Mouse (Mus musculus) CH12.LX (cell line): ENCODE results near the gene E4f1. TPM values are rescaled to one million over a fixed set of nuclear protein-coding genes. Genes with fewer than 3 reads are reported as not detected.

Experiments
- DNase-seq: peaks from one replicate; pipeline ENCODE4 v3.0.0-alpha.2; 2013; ENCODE audit errors: extremely low read depth
- H3K27ac ChIP-seq: 2 replicates; pipeline ENCODE4 v1.5.1; 2012; ENCODE audit warnings: low read depth, mild to moderate bottlenecking, control low read depth, moderate library complexity; ENCODE audit not compliant: insufficient read depth
- H3K27me3 ChIP-seq: replicated peaks from 2 replicates; pipeline ENCODE3; 2012; ENCODE audit warnings: inconsistent platforms
- H3K36me3 ChIP-seq, 2 experiments: replicated peaks in 1 of 2; 2 replicates each; pipeline versions ENCODE3 to v1.6.1; 2012; ENCODE audit warnings: inconsistent platforms in 1 of 2, low read length in 1 of 2, mild to moderate bottlenecking in 1 of 2, mixed read lengths in 1 of 2, moderate library complexity in 1 of 2; ENCODE audit not compliant: control insufficient read depth in 1 of 2, insufficient read depth in 1 of 2
- H3K4me1 ChIP-seq, 2 experiments: 2 replicates each; pipeline ENCODE4 v1.6.1; 2012; ENCODE audit warnings: inconsistent platforms in 1 of 2, moderate library complexity in 1 of 2; ENCODE audit not compliant: insufficient read depth in 2 of 2, control insufficient read depth in 1 of 2
- H3K4me2 ChIP-seq: 2 replicates; pipeline ENCODE4 v1.6.1; 2012; ENCODE audit warnings: low read depth, mild to moderate bottlenecking, control low read depth; ENCODE audit not compliant: poor library complexity, insufficient read depth, severe bottlenecking
- H3K4me3 ChIP-seq, 3 experiments: fragments of 150-350 bp in 1 of 3; sonication (generic) in 1 of 3; replicated peaks in 1 of 3; 2 replicates each; pipeline versions ENCODE3 to v1.5.1; 2011 to 2012; ENCODE audit warnings: low read depth in 2 of 3, low read length in 2 of 3, mild to moderate bottlenecking in 2 of 3, moderate library complexity in 2 of 3, control low read depth in 1 of 3, improper control_type of control experiment in 1 of 3, inconsistent platforms in 1 of 3, mixed read lengths in 1 of 3; ENCODE audit not compliant: poor library complexity in 1 of 3
- H3K79me2 ChIP-seq: replicated peaks from 2 replicates; pipeline ENCODE4 v1.6.1; 2012; ENCODE audit warnings: mild to moderate bottlenecking, moderate library complexity; ENCODE audit not compliant: control insufficient read depth, poor library complexity, insufficient read depth, severe bottlenecking; ENCODE audit errors: extremely low read depth
- H3K9ac ChIP-seq: 2 replicates; pipeline ENCODE4 v1.6.1; 2012; ENCODE audit warnings: low read depth, mild to moderate bottlenecking, control low read depth, moderate library complexity; ENCODE audit not compliant: insufficient read depth
- H3K9me3 ChIP-seq: replicated peaks from 2 replicates; pipeline ENCODE3; 2012; ENCODE audit warnings: low read length, inconsistent platforms, mixed read lengths
- CHD1 ChIP-seq: IDR thresholded peaks from 2 replicates; pipeline ENCODE4 v1.6.1; 2012; ENCODE audit warnings: low read depth, low read length, improper control_type of control experiment, inconsistent platforms
- CHD2 ChIP-seq: IDR thresholded peaks from 2 replicates; pipeline ENCODE4 v1.6.1; 2011; ENCODE audit warnings: low read length, improper control_type of control experiment
- CTCF ChIP-seq, 2 experiments: IDR thresholded peaks in 1 of 2; conservative IDR thresholded peaks in 1 of 2; 2 replicates each; pipeline ENCODE4 v1.5.1; 2011 to 2012; ENCODE audit warnings: low read depth in 2 of 2, low read length in 2 of 2, improper control_type of control experiment in 1 of 2, inconsistent platforms in 1 of 2, mild to moderate bottlenecking in 1 of 2, moderate library complexity in 1 of 2
- E2F4 ChIP-seq: IDR thresholded peaks from 2 replicates; pipeline ENCODE4 v1.6.1; 2011; ENCODE audit warnings: low read depth, low read length, improper control_type of control experiment; ENCODE audit not compliant: insufficient replicate concordance
- ELF1 ChIP-seq: IDR thresholded peaks from 2 replicates; pipeline ENCODE4 v1.6.1; 2014; ENCODE audit warnings: low read depth, mild to moderate bottlenecking, inconsistent platforms, low read length, improper control_type of control experiment
- EP300 ChIP-seq: IDR thresholded peaks from 2 replicates; pipeline ENCODE4 v1.6.1; 2011; ENCODE audit warnings: low read length, improper control_type of control experiment
- GABPA ChIP-seq: IDR thresholded peaks from 2 replicates; pipeline ENCODE4 v1.6.1; 2012; ENCODE audit warnings: low read depth, low read length, improper control_type of control experiment, inconsistent platforms; ENCODE audit not compliant: insufficient replicate concordance
- HCFC1 ChIP-seq: IDR thresholded peaks from 2 replicates; pipeline ENCODE4 v1.6.1; 2012; ENCODE audit warnings: low read depth, mild to moderate bottlenecking, inconsistent platforms, low read length, improper control_type of control experiment
- IRF4 ChIP-seq: IDR thresholded peaks from 2 replicates; pipeline ENCODE4 v1.6.1; 2014; ENCODE audit warnings: low read depth, mild to moderate bottlenecking, inconsistent platforms, low read length, improper control_type of control experiment
- JUN ChIP-seq: IDR thresholded peaks from 2 replicates; pipeline ENCODE4 v1.6.1; 2011; ENCODE audit warnings: low read depth, mild to moderate bottlenecking, low read length, improper control_type of control experiment, moderate library complexity; ENCODE audit not compliant: insufficient read depth
- JUND ChIP-seq: conservative IDR thresholded peaks from 2 replicates; pipeline ENCODE4 v1.6.1; 2011; ENCODE audit warnings: low read depth, low read length, improper control_type of control experiment
- KAT2A ChIP-seq: IDR thresholded peaks from 2 replicates; pipeline ENCODE4 v1.6.1; 2012; ENCODE audit warnings: low read length, improper control_type of control experiment, inconsistent platforms; ENCODE audit not compliant: insufficient replicate concordance
- MAFK ChIP-seq: IDR thresholded peaks from 2 replicates; pipeline ENCODE4 v1.6.1; 2011; ENCODE audit warnings: low read length, improper control_type of control experiment; ENCODE audit not compliant: insufficient replicate concordance
- MAX ChIP-seq: IDR thresholded peaks from 2 replicates; pipeline ENCODE4 v1.6.1; 2011; ENCODE audit warnings: low read length, improper control_type of control experiment
- MAZ ChIP-seq: IDR thresholded peaks from 2 replicates; pipeline ENCODE4 v1.6.1; 2012; ENCODE audit warnings: low read depth, mild to moderate bottlenecking, inconsistent platforms, low read length, improper control_type of control experiment, moderate library complexity
- MEF2A ChIP-seq: IDR thresholded peaks from 2 replicates; pipeline ENCODE4 v1.6.1; 2014; ENCODE audit warnings: low read depth, mild to moderate bottlenecking, inconsistent platforms, low read length, improper control_type of control experiment, borderline replicate concordance
- MXI1 ChIP-seq: IDR thresholded peaks from 2 replicates; pipeline ENCODE4 v1.6.1; 2011; ENCODE audit warnings: mild to moderate bottlenecking, low read depth, low read length, improper control_type of control experiment
- PAX5 ChIP-seq: IDR thresholded peaks from 2 replicates; pipeline ENCODE4 v1.6.1; 2012; ENCODE audit warnings: low read length, inconsistent platforms, mixed read lengths
- POLR2A ChIP-seq: IDR thresholded peaks from 2 replicates; pipeline ENCODE4 v1.6.1; 2011; ENCODE audit warnings: low read depth, mild to moderate bottlenecking, improper control_type of control experiment, low read length
- POLR2AphosphoS2 ChIP-seq: IDR thresholded peaks from 2 replicates; pipeline ENCODE4 v1.6.1; 2011; ENCODE audit warnings: low read depth, low read length, improper control_type of control experiment
- RAD21 ChIP-seq: IDR thresholded peaks from 2 replicates; pipeline ENCODE4 v1.6.1; 2011; ENCODE audit warnings: low read depth, mild to moderate bottlenecking, low read length, improper control_type of control experiment, moderate library complexity
- SIN3A ChIP-seq: IDR thresholded peaks from 2 replicates; pipeline ENCODE4 v1.6.1; 2012; ENCODE audit warnings: low read length, improper control_type of control experiment, inconsistent platforms
- SMC3 ChIP-seq: IDR thresholded peaks from 2 replicates; pipeline ENCODE4 v1.6.1; 2011; ENCODE audit warnings: low read depth, low read length, improper control_type of control experiment
- TBP ChIP-seq: conservative IDR thresholded peaks from 2 replicates; pipeline ENCODE4 v1.6.1; 2011; ENCODE audit warnings: low read depth, low read length, improper control_type of control experiment
- TCF12 ChIP-seq: IDR thresholded peaks from 2 replicates; pipeline ENCODE4 v1.6.1; 2014; ENCODE audit warnings: low read depth, mild to moderate bottlenecking, inconsistent platforms, low read length, improper control_type of control experiment
- UBTF ChIP-seq: IDR thresholded peaks from 2 replicates; pipeline ENCODE4 v1.6.1; 2012; ENCODE audit warnings: low read depth, mild to moderate bottlenecking, inconsistent platforms, low read length, improper control_type of control experiment, moderate library complexity
- USF1 ChIP-seq: IDR thresholded peaks from 2 replicates; pipeline ENCODE4 v1.6.1; 2014; ENCODE audit warnings: low read depth, mild to moderate bottlenecking, inconsistent platforms, low read length, improper control_type of control experiment
- USF2 ChIP-seq: conservative IDR thresholded peaks from 2 replicates; pipeline ENCODE4 v1.6.1; 2011; ENCODE audit warnings: low read depth, low read length, improper control_type of control experiment
- ZC3H11A ChIP-seq: IDR thresholded peaks from 2 replicates; pipeline ENCODE4 v1.6.1; 2012; ENCODE audit warnings: low read depth, mild to moderate bottlenecking, inconsistent platforms, low read length, improper control_type of control experiment
- ZMIZ1 ChIP-seq: IDR thresholded peaks from 2 replicates; pipeline ENCODE4 v1.6.1; 2012; ENCODE audit warnings: low read depth, mild to moderate bottlenecking, inconsistent platforms, low read length, improper control_type of control experiment
- dilution Hi-C: fragments of 300-500 bp; cut with MboI; formaldehyde crosslinking; loops from 2 replicates; pipeline ENCODE4 v1.14.3; 2020; ENCODE audit warnings: low sequenced_read_pairs; ENCODE audit not compliant: extremely low pct_unique_long_range_greater_than_20kb, extremely low pct_ligation_motif_present
- in situ Hi-C: fragments of 300-500 bp; cut with MboI; formaldehyde crosslinking; loops from 3 replicates; pipeline ENCODE4 v1.14.3; 2019; ENCODE audit warnings: low sequenced_read_pairs, low pct_ligation_motif_present, low pct_unique_long_range_greater_than_20kb, mixed read lengths
- polyA plus RNA-seq: library from polyadenylated mRNA; unstranded; fragments of >175 nt; gene quantifications from 2 replicates; pipeline ENCODE4 v1.2.1, GENCODE M21; 2012; ENCODE audit warnings: low read depth; ENCODE audit not compliant: insufficient read length
- total RNA-seq, 2 experiments: library from RNA; depleted of rRNA; stranded (reverse); fragments of 300-350 nt in 1 of 2; fragments of >200 nt in 1 of 2; gene quantifications; 2 replicates each; pipeline ENCODE4 v1.2.3; 2012 to 2014

The E4f1 gene
- total and polyA plus RNA-seq, 3 experiments = 10.2 to 22.7 (median 16.2) TPM

- H3K36me3 ChIP-seq = peaks cover 89 to 100% of the 10 kb centered on the region in 2 experiments
- H3K4me1 ChIP-seq = peaks cover 0 to 6% of the 10 kb centered on the region in 2 experiments; a peak in 1 of 4 replicates
- in situ Hi-C loops = no loop called here
Measured at GRCm38 (mm10) chr17:24442107-24442506, 28.0 kb downstream of the E4f1 start.

GRCm38 (mm10) chr17:24441148-24441547, 29.0 kb downstream of the E4f1 start:
- H3K79me2 ChIP-seq = no peaks in the 10 kb centered on the region
- H3K4me2 ChIP-seq = no peak overlapping the region
- dilution Hi-C loops (no loop called here), in situ Hi-C loops (no loop called here)
- H3K9me3 ChIP-seq = no peaks in the 10 kb centered on the region
- no peak overlapping the region for H3K4me3 ChIP-seq
- H3K27ac ChIP-seq = no peak overlapping the region
- no peak for TF ChIP-seq PAX5
- no peak for TF ChIP-seq CHD1
- TF ChIP-seq TCF12 = no peak
- peak; percentile 21 for TF ChIP-seq RAD21
- no peak for TF ChIP-seq MAZ
- no peak for TF ChIP-seq ZC3H11A
- no peak for TF ChIP-seq HCFC1
- TF ChIP-seq EP300 = no peak
- no peak for TF ChIP-seq E2F4
- TF ChIP-seq CHD2 = no peak
- TF ChIP-seq IRF4 = no peak
- no peak for TF ChIP-seq SIN3A
- TF ChIP-seq KAT2A = no peak
- peak in 1 of 2 experiments; percentile 50; a peak in 2 of 4 replicates for TF ChIP-seq CTCF (conservative IDR thresholded peaks at IDR 0.05 in 1 of 2, IDR thresholded peaks at IDR 0.05 in 1 of 2; ENCODE audit: low read depth in 2 of 2, low read length in 2 of 2)
- TF ChIP-seq POLR2AphosphoS2 = no peak
- peak; percentile 14; the same call in 1 of the 2 replicates for TF ChIP-seq SMC3
- TF ChIP-seq USF1 = no peak
- peaks cover 87 to 100% of the 10 kb centered on the region in 2 experiments for H3K36me3 ChIP-seq
- H3K4me1 ChIP-seq = no peaks in the 10 kb centered on the region
- no peak for DNase-seq
- H3K9ac ChIP-seq = no peak overlapping the region
- no peaks in the 10 kb centered on the region for H3K27me3 ChIP-seq

More at GRCm38 (mm10) chr17:24442107-24442506, 28.0 kb downstream of the E4f1 start:
- H3K9ac ChIP-seq = no peak overlapping the region
- no peaks in the 10 kb centered on the region for H3K27me3 ChIP-seq
- dilution Hi-C loops = no loop called here
- H3K4me2 ChIP-seq = no peak overlapping the region
- no peak overlapping the region for H3K27ac ChIP-seq
- no peaks in the 10 kb centered on the region for H3K79me2 ChIP-seq
- H3K4me3 ChIP-seq = no peak overlapping the region
- TF ChIP-seq MEF2A (no peak), PAX5 (no peak), MAFK (no peak), IRF4 (no peak), TBP (no peak), MXI1 (no peak), MAZ (no peak), MAX (no peak), ELF1 (no peak), USF2 (no peak), SMC3 (no peak), ZMIZ1 (no peak), SIN3A (no peak), UBTF (no peak), JUN (no peak), POLR2A (no peak), JUND (no peak), KAT2A (no peak), GABPA (no peak)
- H3K9me3 ChIP-seq = no peaks in the 10 kb centered on the region
- DNase-seq = no peak
